Mouse (Mus musculus) cerebral cortex, adult 2 months (tissue): Measurements from ENCODE around the gene Ttc21b.

Source experiments
- WGBS: fragments of 180-500 bp; shearing (Covaris S2); methylation state at CpG from one replicate; pipeline ENCODE4 v1.1.7; 2018; 5-methylcytosine and 5-hydroxymethylcytosine counted together

The Ttc21b gene

GRCm38 (mm10) chr2:66256220-66257131 lies at the start of gene Ttc21b:
Gene Ttc21b, minus strand, starts transcription at chr2:66256617.
- under 1% methylated on average over 56 of the region's 56 CpGs for whole genome bisulfite sequencing

GRCm38 (mm10) chr2:66272551-66272950 lies 16.1 kb upstream of the Ttc21b start:
- 84% methylated on average over 3 of the region's 3 CpGs for WGBS

GRCm38 (mm10) chr2:66244013-66244412 lies 12.4 kb downstream of the Ttc21b start:
- WGBS = 80% methylated on average over 1 of the region's 1 CpGs

GRCm38 (mm10) chr2:66240334-66240733 lies 16.1 kb downstream of the Ttc21b start:
- WGBS = 76% methylated on average over 1 of the region's 1 CpGs

GRCm38 (mm10) chr2:66238886-66239285 lies 17.5 kb downstream of the Ttc21b start:
- 90% methylated on average over 5 of the region's 5 CpGs for WGBS

- WGBS = 88% methylated on average over 7 of the region's 7 CpGs
These were observed 35.5 kb downstream of the Ttc21b start for GRCm38 (mm10) chr2:66220954-66221353.

- WGBS = 69% methylated on average over 10 of the region's 10 CpGs
These were observed 46.5 kb downstream of the Ttc21b start for GRCm38 (mm10) chr2:66209875-66210274.

GRCm38 (mm10) chr2:66209353-66209752 lies 47.1 kb downstream of the Ttc21b start:
- 93% methylated on average over 13 of the region's 13 CpGs for WGBS

- WGBS = 93% methylated on average over 2 of the region's 2 CpGs
These were observed 49.6 kb downstream of the Ttc21b start for GRCm38 (mm10) chr2:66206796-66207195.

GRCm38 (mm10) chr2:66204218-66204617 lies 52.2 kb downstream of the Ttc21b start:
- WGBS = 99% methylated on average over 2 of the region's 2 CpGs

- 77% methylated on average over 3 of the region's 3 CpGs for WGBS
These were observed 56.2 kb downstream of the Ttc21b start for GRCm38 (mm10) chr2:66200195-66200594.

- WGBS = 51% methylated on average over 13 of the region's 13 CpGs
These were observed 64.7 kb downstream of the Ttc21b start for GRCm38 (mm10) chr2:66191691-66192100.

GRCm38 (mm10) chr2:66190157-66190556 lies 66.3 kb downstream of the Ttc21b start:
- WGBS = 68% methylated on average over 5 of the region's 5 CpGs

- WGBS = 97% methylated on average over 12 of the region's 12 CpGs
These were observed 67.2 kb downstream of the Ttc21b start for GRCm38 (mm10) chr2:66189197-66189596.

GRCm38 (mm10) chr2:66187520-66187919 lies 68.9 kb downstream of the Ttc21b start:
- WGBS = 81% methylated on average over 6 of the region's 6 CpGs

GRCm38 (mm10) chr2:66184431-66185164 lies 71.8 kb downstream of the Ttc21b start:
- WGBS = 73% methylated on average over 7 of the region's 7 CpGs

GRCm38 (mm10) chr2:66180293-66180692 lies 76.1 kb downstream of the Ttc21b start:
- 24% methylated on average over 10 of the region's 10 CpGs for WGBS

- 11% methylated on average over 10 of the region's 10 CpGs for WGBS
These were observed 76.6 kb downstream of the Ttc21b start for GRCm38 (mm10) chr2:66179782-66180181.

- WGBS = 37% methylated on average over 5 of the region's 5 CpGs
These were observed 77.6 kb downstream of the Ttc21b start for GRCm38 (mm10) chr2:66178848-66179215.

- 27% methylated on average over 9 of the region's 9 CpGs for WGBS
These were observed 78.2 kb downstream of the Ttc21b start for GRCm38 (mm10) chr2:66177886-66178847.

- WGBS = 75% methylated on average over 7 of the region's 7 CpGs
These were observed 79.4 kb downstream of the Ttc21b start for GRCm38 (mm10) chr2:66177017-66177416.

GRCm38 (mm10) chr2:66173134-66173533 lies 83.3 kb downstream of the Ttc21b start:
- WGBS = 68% methylated on average over 5 of the region's 5 CpGs
